Mouse (Mus musculus): Measurements from ENCODE around the gene Nop9. TPM values are rescaled to one million over a fixed set of nuclear protein-coding genes. Genes with fewer than 3 reads are reported as not detected.

The Nop9 gene
- polyA plus RNA-seq, 1 experiment from 2014 or later = 16.2 TPM

DNA sequence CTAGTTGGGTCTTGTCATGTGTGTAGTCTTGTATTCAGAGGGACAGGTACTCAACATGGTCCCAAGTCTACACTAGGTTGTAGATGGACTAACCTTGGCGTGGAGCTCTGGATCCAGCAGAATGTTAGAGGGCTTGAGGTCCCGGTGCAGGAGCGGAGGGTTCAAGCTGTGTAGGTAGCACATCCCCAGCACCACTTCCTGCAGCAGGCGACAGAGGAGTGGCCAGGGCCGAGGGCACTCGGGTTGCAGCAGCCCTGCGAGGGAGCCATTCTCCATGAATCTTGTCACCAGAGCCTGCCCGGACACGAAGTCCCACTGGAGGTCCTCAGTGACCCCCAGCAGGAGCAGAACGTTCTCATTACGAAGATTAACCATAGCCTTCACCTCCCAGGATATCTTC is 42.2 kb downstream of the Nop9 start:
- Histone ChIP-seq H3K4me1 (ENCODE audit: insufficient read depth, low read depth, low read length) (peaks cover 8% of the 10 kb centered on the region; the same call in 1 of the 2 replicates), H3K36me3 (ENCODE audit: insufficient read depth, low read length) (no peaks in the 10 kb centered on the region), H3K9me3 (ENCODE audit: low read length) (no peaks in the 10 kb centered on the region), H3K4me3 (ENCODE audit: low read depth, low read length) (peak overlapping the region; percentile 38; the same call in 1 of the 2 replicates), H3K4me2 (replicated peaks; ENCODE audit: low read depth, low read length) (peak overlapping the region; percentile 75), H3K27me3 (replicated peaks; ENCODE audit: insufficient read depth, low read length) (0 out of 2 replicates have a peak, but pooled peaks cover 9% of the 10 kb centered on the region), H3K9ac (replicated peaks; ENCODE audit: low read depth) (no peak overlapping the region), H3K27ac (ENCODE audit: low read length) (no peak overlapping the region)
- WGBS = 31% methylated on average over 11 of the region's 11 CpGs
- ATAC-seq (no peak), DNase-seq (ENCODE audit: low spot score) (no peak)
- TF ChIP-seq EP300 (IDR thresholded peaks at IDR 0.05) (no peak), CTCF (IDR thresholded peaks at IDR 0.05) (no peak)

DNA sequence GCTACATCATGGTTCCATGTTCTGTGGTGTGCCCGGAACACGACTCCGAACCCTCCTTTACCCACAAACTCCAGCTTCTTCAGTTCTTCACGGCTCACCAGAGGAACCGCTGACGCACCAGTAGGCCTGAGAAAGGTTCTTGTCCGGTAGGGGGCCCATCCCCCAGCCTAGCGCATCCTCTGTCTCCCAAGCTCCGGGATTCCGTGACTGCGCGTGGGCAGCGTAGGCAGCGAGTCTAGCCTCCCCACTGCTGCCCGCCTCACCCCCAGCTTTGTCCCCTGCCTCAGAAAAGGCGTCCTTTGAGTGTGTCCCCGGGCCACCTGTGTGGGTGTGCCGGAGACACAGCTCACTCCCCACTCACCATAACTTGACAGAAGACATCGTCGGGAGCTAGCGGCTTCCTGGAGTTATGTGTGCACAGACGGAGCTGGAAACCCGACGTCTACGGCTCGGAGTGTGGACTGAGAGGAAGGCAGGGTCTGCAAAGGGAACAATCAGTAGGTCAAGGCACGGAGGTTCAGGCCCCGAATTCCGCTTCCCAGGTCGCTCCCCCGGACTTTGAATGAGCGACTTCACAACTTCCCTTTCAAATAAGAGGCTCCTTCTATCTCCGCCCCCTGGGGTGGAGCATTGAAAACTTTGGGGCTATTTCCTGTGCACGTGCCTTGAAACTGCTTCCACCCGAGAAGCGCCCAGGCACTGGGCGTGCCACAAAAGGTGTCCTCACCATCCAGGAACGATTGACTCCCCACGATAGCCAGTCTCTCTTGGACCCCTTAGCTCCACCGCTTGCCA is 43.0 kb downstream of the Nop9 start, which contains the start of gene Ripk3:
Ripk3 (minus strand) TSS at position 610 of the 795 bp plus-strand sequence.
- Histone ChIP-seq H3K36me3 (ENCODE audit: insufficient read depth, low read length) (no peaks in the 10 kb centered on the region), H3K4me3 (ENCODE audit: low read depth, low read length) (peak within 1 kb of the TSS; percentile 38), H3K9ac (replicated peaks; ENCODE audit: low read depth) (peak within 1 kb of the TSS; percentile 34; the same call in 1 of the 2 replicates), H3K4me1 (ENCODE audit: insufficient read depth, low read depth, low read length) (peaks cover 8% of the 10 kb centered on the region; the same call in 1 of the 2 replicates), H3K4me2 (replicated peaks; ENCODE audit: low read depth, low read length) (peak within 1 kb of the TSS; percentile 75), H3K9me3 (ENCODE audit: low read length) (no peaks in the 10 kb centered on the region), H3K27me3 (replicated peaks; ENCODE audit: insufficient read depth, low read length) (0 out of 2 replicates have a peak, but pooled peaks cover 9% of the 10 kb centered on the region), H3K27ac (ENCODE audit: low read length) (no peak within 1 kb of the TSS)
- peak; percentile 61 for ATAC-seq
- WGBS = 3% methylated on average over 40 of the region's 40 CpGs
- TF ChIP-seq CTCF (IDR thresholded peaks at IDR 0.05) = 0 out of 2 replicates have a peak, but pooled peaks have one; percentile 6
- TF ChIP-seq EP300 (IDR thresholded peaks at IDR 0.05) = no peak
- peak; percentile 64 for DNase-seq (ENCODE audit: low spot score)

DNA sequence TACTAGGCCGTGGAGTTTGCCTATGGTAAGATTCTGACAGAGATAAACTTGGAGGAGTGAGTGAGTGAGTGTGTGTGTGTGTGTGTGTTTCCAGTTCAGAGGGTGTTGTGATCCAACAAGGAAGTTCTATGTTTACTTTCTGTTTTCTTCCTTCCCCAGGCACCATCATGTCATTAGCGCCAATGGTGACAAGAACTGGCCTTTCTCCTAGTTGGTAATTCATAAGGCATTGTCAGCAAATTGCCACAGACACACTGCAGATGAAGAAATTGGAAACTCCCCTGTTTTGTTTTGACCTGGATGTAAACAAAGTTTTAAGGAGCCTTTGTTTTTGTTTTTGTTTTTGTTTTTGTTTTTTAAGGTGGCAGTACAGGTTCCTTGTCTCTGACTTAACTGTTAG is 48.0 kb downstream of the Nop9 start:
- TF ChIP-seq EP300 (IDR thresholded peaks at IDR 0.05) = peak; percentile 23; the same call in 1 of the 2 replicates
- no peak for TF ChIP-seq CTCF (IDR thresholded peaks at IDR 0.05)
- DNase-seq (ENCODE audit: low spot score) (peak; percentile 66), ATAC-seq (0 out of 2 replicates have a peak, but pooled peaks have one; percentile 12)
- H3K36me3 ChIP-seq (ENCODE audit: insufficient read depth, low read length) = no peaks in the 10 kb centered on the region
- no peaks in the 10 kb centered on the region for H3K9me3 ChIP-seq (ENCODE audit: low read length)
- H3K27ac ChIP-seq (ENCODE audit: low read length) = 0 out of 2 replicates have a peak overlapping the region, but pooled peaks have one; percentile 16
- H3K4me1 ChIP-seq (ENCODE audit: insufficient read depth, low read depth, low read length) = peaks cover 4% of the 10 kb centered on the region; the same call in 1 of the 2 replicates
- WGBS = 21% methylated on average over 2 of the region's 2 CpGs
- H3K4me2 ChIP-seq (replicated peaks; ENCODE audit: low read depth, low read length) = no peak overlapping the region
- H3K9ac ChIP-seq (replicated peaks; ENCODE audit: low read depth) = no peak overlapping the region
- no peak overlapping the region for H3K4me3 ChIP-seq (ENCODE audit: low read depth, low read length)
- 0 out of 2 replicates have a peak, but pooled peaks cover 2% of the 10 kb centered on the region for H3K27me3 ChIP-seq (replicated peaks; ENCODE audit: insufficient read depth, low read length)

DNA sequence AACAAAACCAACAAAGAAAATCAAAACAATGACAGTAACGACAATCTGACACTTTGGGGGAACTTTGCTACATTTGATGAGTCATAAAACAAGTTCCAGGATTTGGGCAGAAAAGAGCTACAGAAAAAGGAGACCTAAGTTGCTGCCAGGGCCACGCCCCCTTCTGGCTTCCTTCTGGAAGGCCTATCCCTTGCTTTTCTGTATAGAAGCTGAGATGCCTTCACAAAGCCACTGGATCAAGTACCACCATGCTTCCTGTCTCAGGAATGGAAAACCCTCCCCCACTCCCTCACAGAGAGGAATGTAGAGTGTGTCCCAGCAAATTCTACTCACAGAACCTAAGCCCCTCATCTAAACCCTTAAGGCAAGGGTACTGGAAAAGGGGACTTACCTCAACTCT is 48.5 kb downstream of the Nop9 start:
- 44% methylated on average over 2 of the region's 2 CpGs for WGBS
- Histone ChIP-seq H3K4me1 (ENCODE audit: insufficient read depth, low read depth, low read length) (peaks cover under 1% of the 10 kb centered on the region; the same call in 1 of the 2 replicates), H3K4me2 (replicated peaks; ENCODE audit: low read depth, low read length) (no peak overlapping the region), H3K27me3 (replicated peaks; ENCODE audit: insufficient read depth, low read length) (no peaks in the 10 kb centered on the region), H3K9me3 (ENCODE audit: low read length) (no peaks in the 10 kb centered on the region), H3K36me3 (ENCODE audit: insufficient read depth, low read length) (no peaks in the 10 kb centered on the region), H3K4me3 (ENCODE audit: low read depth, low read length) (no peak overlapping the region), H3K9ac (replicated peaks; ENCODE audit: low read depth) (no peak overlapping the region), H3K27ac (ENCODE audit: low read length) (0 out of 2 replicates have a peak overlapping the region, but pooled peaks have one; percentile 16)
- ATAC-seq (peak; percentile 21; the same call in 1 of the 2 replicates), DNase-seq (ENCODE audit: low spot score) (peak; percentile 74)
- TF ChIP-seq CTCF (IDR thresholded peaks at IDR 0.05) = no peak
- no peak for TF ChIP-seq EP300 (IDR thresholded peaks at IDR 0.05)

DNA sequence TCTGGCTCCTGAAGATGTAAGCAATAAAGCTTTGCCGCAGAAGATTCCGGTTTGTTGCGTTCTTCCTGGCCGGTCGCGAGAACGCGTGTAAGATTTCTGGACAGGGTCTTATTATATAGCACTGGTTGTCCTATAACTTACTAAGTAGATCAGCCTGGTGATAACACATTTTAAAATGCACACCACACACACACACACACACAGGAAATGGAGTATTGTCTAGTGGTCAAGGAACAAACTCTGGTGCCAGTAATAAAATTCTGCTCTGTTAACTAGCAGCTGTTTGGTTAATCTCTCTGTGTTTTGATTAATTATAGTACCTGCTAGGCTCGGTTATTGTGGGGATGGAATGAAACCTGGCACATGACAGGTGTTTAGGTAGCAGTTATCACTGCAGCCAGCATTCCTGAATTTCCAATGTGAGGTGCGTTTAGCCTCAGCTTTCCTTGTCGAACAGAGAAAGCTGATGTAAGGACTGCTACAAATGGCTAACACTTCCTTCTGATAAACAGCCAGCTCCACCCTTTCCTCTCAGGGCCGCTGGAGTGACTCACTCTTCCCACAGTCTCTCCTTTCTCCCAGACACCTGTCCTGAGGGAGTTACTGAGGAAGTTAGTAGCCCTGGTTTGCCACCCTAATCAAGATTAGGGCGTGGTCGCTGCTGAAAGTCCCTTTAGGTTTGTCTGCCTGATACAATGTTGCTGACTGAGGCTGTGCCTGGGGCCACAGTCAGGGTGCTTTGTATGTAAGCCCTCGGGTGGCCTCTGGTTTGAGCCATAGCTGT is 50.1 kb downstream of the Nop9 start:
- Histone ChIP-seq H3K4me3 (ENCODE audit: low read depth, low read length) (no peak overlapping the region), H3K9ac (replicated peaks; ENCODE audit: low read depth) (no peak overlapping the region)
- DNase-seq (ENCODE audit: low spot score) = peak; percentile 82

More for the DNA sequence above, 50.1 kb downstream of the Nop9 start:
- no peaks in the 10 kb centered on the region for H3K27me3 ChIP-seq (replicated peaks; ENCODE audit: insufficient read depth, low read length)
- WGBS = 61% methylated on average over 15 of the region's 15 CpGs
- H3K4me2 ChIP-seq (replicated peaks; ENCODE audit: low read depth, low read length) = no peak overlapping the region
- no peaks in the 10 kb centered on the region for H3K9me3 ChIP-seq (ENCODE audit: low read length)
- no peaks in the 10 kb centered on the region for H3K36me3 ChIP-seq (ENCODE audit: insufficient read depth, low read length)
- peak overlapping the region; percentile 69 for H3K27ac ChIP-seq (ENCODE audit: low read length)
- no peaks in the 10 kb centered on the region for H3K4me1 ChIP-seq (ENCODE audit: insufficient read depth, low read depth, low read length)
- peak; percentile 89 for ATAC-seq
- TF ChIP-seq CTCF (IDR thresholded peaks at IDR 0.05) (no peak), EP300 (IDR thresholded peaks at IDR 0.05) (peak; percentile 88)

Other genes starting within 250 kb of the Nop9 start
- not detected in 2 replicates for gene Cpne6, start 235.2 kb upstream of the Nop9 start, polyA plus RNA-seq (2015; fragmentation: Nextera tagmentation; extraction: Ambion mirVana)
- not detected in 2 replicates for gene Nrl, start 220.7 kb upstream of the Nop9 start, polyA plus RNA-seq (2015; fragmentation: Nextera tagmentation; extraction: Ambion mirVana)
- gene Pck2, start 205.4 kb upstream of the Nop9 start, polyA plus RNA-seq (2015; fragmentation: Nextera tagmentation; extraction: Ambion mirVana) = 37.4 and 37.6 TPM in 2 replicates
- 93.4 and 95.3 TPM in 2 replicates for gene Dcaf11, start 185.7 kb upstream of the Nop9 start, polyA plus RNA-seq (2015; fragmentation: Nextera tagmentation; extraction: Ambion mirVana)
- gene A730061H03Rik, start 185.3 kb upstream of the Nop9 start, polyA plus RNA-seq (2015; fragmentation: Nextera tagmentation; extraction: Ambion mirVana) = 1.8 and 2.3 TPM in 2 replicates
- gene Fitm1, start 170.1 kb upstream of the Nop9 start, polyA plus RNA-seq (2015; fragmentation: Nextera tagmentation; extraction: Ambion mirVana) = 1.3 and 1.5 TPM in 2 replicates
- gene Psme1, start 167.6 kb upstream of the Nop9 start, polyA plus RNA-seq (2015; fragmentation: Nextera tagmentation; extraction: Ambion mirVana) = 215 and 219 TPM in 2 replicates
- 18.3 and 18.9 TPM in 2 replicates for gene Emc9, start 160.4 kb upstream of the Nop9 start, polyA plus RNA-seq (2015; fragmentation: Nextera tagmentation; extraction: Ambion mirVana)
- gene Psme2, start 154.6 kb upstream of the Nop9 start, polyA plus RNA-seq (2015; fragmentation: Nextera tagmentation; extraction: Ambion mirVana) = 308 and 312 TPM in 2 replicates
- 17.4 and 24.1 TPM in 2 replicates for gene Rnf31, start 154.0 kb upstream of the Nop9 start, polyA plus RNA-seq (2015; fragmentation: Nextera tagmentation; extraction: Ambion mirVana)
- gene Irf9, start 142.1 kb upstream of the Nop9 start, polyA plus RNA-seq (2015; fragmentation: Nextera tagmentation; extraction: Ambion mirVana) = 26.2 and 29.5 TPM in 2 replicates
- gene Rec8, start 127.7 kb upstream of the Nop9 start, polyA plus RNA-seq (2015; fragmentation: Nextera tagmentation; extraction: Ambion mirVana) = 4.4 and 4.7 TPM in 2 replicates
- 25.5 and 25.9 TPM in 2 replicates for gene Ipo4, start 109.7 kb upstream of the Nop9 start, polyA plus RNA-seq (2015; fragmentation: Nextera tagmentation; extraction: Ambion mirVana)
- gene Gm49378, start 107.8 kb upstream of the Nop9 start, polyA plus RNA-seq (2015; fragmentation: Nextera tagmentation; extraction: Ambion mirVana) = 1.2 and 2.0 TPM in 2 replicates
- gene Tm9sf1, start 101.9 kb upstream of the Nop9 start, polyA plus RNA-seq (2015; fragmentation: Nextera tagmentation; extraction: Ambion mirVana) = 84.3 and 91.1 TPM in 2 replicates
- gene Tssk4, start 95.5 kb upstream of the Nop9 start, polyA plus RNA-seq (2015; fragmentation: Nextera tagmentation; extraction: Ambion mirVana) = 0.58 and 0.61 TPM in 2 replicates
- gene Mdp1, start 85.2 kb upstream of the Nop9 start, polyA plus RNA-seq (2015; fragmentation: Nextera tagmentation; extraction: Ambion mirVana) = 46.2 and 47.6 TPM in 2 replicates
- gene Gmpr2, start 73.8 kb upstream of the Nop9 start, polyA plus RNA-seq (2015; fragmentation: Nextera tagmentation; extraction: Ambion mirVana) = 34.0 and 38.6 TPM in 2 replicates
- 369 and 396 TPM in 2 replicates for gene Nedd8, start 73.6 kb upstream of the Nop9 start, polyA plus RNA-seq (2015; fragmentation: Nextera tagmentation; extraction: Ambion mirVana)
- gene Tinf2, start 63.9 kb upstream of the Nop9 start, polyA plus RNA-seq (2015; fragmentation: Nextera tagmentation; extraction: Ambion mirVana) = 18.8 and 19.9 TPM in 2 replicates
- 14.2 and 20.6 TPM in 2 replicates for gene Tgm1, start 31.8 kb upstream of the Nop9 start, polyA plus RNA-seq (2015; fragmentation: Nextera tagmentation; extraction: Ambion mirVana)
- 31.4 and 32.5 TPM in 2 replicates for gene Rabggta, start 23.4 kb upstream of the Nop9 start, polyA plus RNA-seq (2015; fragmentation: Nextera tagmentation; extraction: Ambion mirVana)
- gene Dhrs1, start within 50 bp of the Nop9 start, polyA plus RNA-seq (2015; fragmentation: Nextera tagmentation; extraction: Ambion mirVana) = 74.1 and 83.5 TPM in 2 replicates
- gene Cideb, start 12.8 kb downstream of the Nop9 start, polyA plus RNA-seq (2015; fragmentation: Nextera tagmentation; extraction: Ambion mirVana) = 0.65 and 1.3 TPM in 2 replicates
- gene Ltb4r2, start 15.7 kb downstream of the Nop9 start, polyA plus RNA-seq (2015; fragmentation: Nextera tagmentation; extraction: Ambion mirVana) = 0.77 and 0.97 TPM in 2 replicates
- gene Ltb4r1, start 20.3 kb downstream of the Nop9 start, polyA plus RNA-seq (2015; fragmentation: Nextera tagmentation; extraction: Ambion mirVana) = 4.1 and 4.6 TPM in 2 replicates
- gene Adcy4, start 38.4 kb downstream of the Nop9 start, polyA plus RNA-seq (2015; fragmentation: Nextera tagmentation; extraction: Ambion mirVana) = 29.3 and 33.3 TPM in 2 replicates
- gene Ripk3, start 43.2 kb downstream of the Nop9 start, polyA plus RNA-seq (2015; fragmentation: Nextera tagmentation; extraction: Ambion mirVana) = 16.2 and 24.2 TPM in 2 replicates
- gene Nfatc4, start 77.5 kb downstream of the Nop9 start, polyA plus RNA-seq (2015; fragmentation: Nextera tagmentation; extraction: Ambion mirVana) = 17.1 and 18.1 TPM in 2 replicates
- 4.2 and 4.7 TPM in 2 replicates for gene Nynrin, start 108.3 kb downstream of the Nop9 start, polyA plus RNA-seq (2015; fragmentation: Nextera tagmentation; extraction: Ambion mirVana)
- 0.26 and 0.44 TPM in 2 replicates for gene Cbln3, start 138.7 kb downstream of the Nop9 start, polyA plus RNA-seq (2015; fragmentation: Nextera tagmentation; extraction: Ambion mirVana)
- 10.1 and 11.7 TPM in 2 replicates for gene Khnyn, start 139.3 kb downstream of the Nop9 start, polyA plus RNA-seq (2015; fragmentation: Nextera tagmentation; extraction: Ambion mirVana)
- gene Sdr39u1, start 154.6 kb downstream of the Nop9 start, polyA plus RNA-seq (2015; fragmentation: Nextera tagmentation; extraction: Ambion mirVana) = 43.0 and 46.3 TPM in 2 replicates
- 7.6 and 10.4 TPM in 2 replicates for gene Cma1, start 199.0 kb downstream of the Nop9 start, polyA plus RNA-seq (2015; fragmentation: Nextera tagmentation; extraction: Ambion mirVana)
- not detected in 2 replicates for gene Cma2, start 205.3 kb downstream of the Nop9 start, polyA plus RNA-seq (2015; fragmentation: Nextera tagmentation; extraction: Ambion mirVana)

Data from lung, postnatal 0 days (tissue).